Mouse (Mus musculus) cerebellum, adult 2 months (tissue): Measurements from ENCODE around the gene Trub1. TPM values are rescaled to one million over a fixed set of nuclear protein-coding genes. Genes with fewer than 3 reads are reported as not detected.
A peak's percentile ranks its signal among the peaks of the same experiment; 100 is the strongest.

ENCODE experiments used
- DNase-seq, 2 experiments: peaks; one replicate each; pipeline ENCODE4 v3.0.0; 2021
- H3K27ac ChIP-seq: fragments of 200-500 bp; 2 replicates; pipeline ENCODE4 v1.5.1; 2012; ENCODE audit warnings: low read length, control low read depth, inconsistent platforms; ENCODE audit not compliant: insufficient read depth
- H3K27me3 ChIP-seq: fragments of 200-500 bp; 2 replicates; pipeline ENCODE4 v1.6.1; 2012; ENCODE audit warnings: inconsistent platforms, mild to moderate bottlenecking, low read length, moderate library complexity; ENCODE audit not compliant: control insufficient read depth, insufficient read depth
- H3K4me1 ChIP-seq: fragments of 200-500 bp; 2 replicates; pipeline ENCODE4 v1.6.1; 2011; ENCODE audit warnings: low read length; ENCODE audit not compliant: control insufficient read depth, insufficient read depth
- H3K4me3 ChIP-seq: fragments of 200-500 bp; replicated peaks from 2 replicates; pipeline ENCODE3; 2011; ENCODE audit warnings: mild to moderate bottlenecking, low read depth, low read length, control low read depth; ENCODE audit not compliant: insufficient read depth
- CTCF ChIP-seq: fragments of 200-500 bp; IDR thresholded peaks from 2 replicates; pipeline ENCODE4 v1.5.1; 2011; ENCODE audit warnings: low read depth, mild to moderate bottlenecking, control low read depth, low read length, moderate library complexity, borderline replicate concordance; ENCODE audit not compliant: insufficient read depth
- POLR2A ChIP-seq: fragments of 200-500 bp; IDR thresholded peaks from 2 replicates; pipeline ENCODE4 v1.6.1; 2011; ENCODE audit warnings: low read length, control low read depth, borderline replicate concordance; ENCODE audit not compliant: insufficient read depth
- WGBS: fragments of 180-500 bp; shearing (Covaris S2); methylation state at CpG from one replicate; pipeline ENCODE4 v1.1.7; 2018; 5-methylcytosine and 5-hydroxymethylcytosine counted together
- polyA plus RNA-seq: library from polyadenylated mRNA; depleted of rRNA; stranded (reverse); fragments of >200 nt; gene quantifications from 2 replicates; pipeline ENCODE4 v1.2.3, GENCODE M21; 2012; rRNA removed

Trub1 gene
- polyA plus RNA-seq, 1 experiment, result 17.8 TPM

DNA sequence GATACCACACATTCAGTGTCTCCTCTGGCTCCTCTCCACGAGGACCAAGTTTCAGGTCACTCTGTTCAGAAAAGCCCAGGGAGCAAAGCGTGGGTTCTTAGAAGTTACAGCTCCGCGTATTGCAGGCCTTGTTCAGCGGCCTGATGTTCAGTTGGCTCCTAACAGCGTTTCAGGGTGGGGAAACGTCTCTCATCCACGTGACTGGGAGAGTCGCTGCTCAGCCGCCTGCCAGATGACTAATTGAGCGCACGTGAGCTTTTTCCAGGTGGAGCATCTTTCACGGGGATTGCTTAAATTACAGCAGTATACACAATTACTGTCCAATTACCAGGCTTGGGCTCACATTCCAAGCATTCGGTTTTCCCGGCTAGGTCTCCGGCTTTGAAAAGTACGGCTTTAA is 70.7 kb downstream of the Trub1 start:
- no peak for TF ChIP-seq CTCF
- TF ChIP-seq POLR2A, result no peak
- H3K27ac ChIP-seq, result no peak overlapping the region
- no peak for DNase-seq
- no peaks in the 10 kb centered on the region for H3K4me1 ChIP-seq
- no peak overlapping the region for H3K4me3 ChIP-seq
- no peaks in the 10 kb centered on the region; the same call in 1 of the 2 replicates for H3K27me3 ChIP-seq
- 40% methylated on average over 17 of the region's 17 CpGs for WGBS

DNA sequence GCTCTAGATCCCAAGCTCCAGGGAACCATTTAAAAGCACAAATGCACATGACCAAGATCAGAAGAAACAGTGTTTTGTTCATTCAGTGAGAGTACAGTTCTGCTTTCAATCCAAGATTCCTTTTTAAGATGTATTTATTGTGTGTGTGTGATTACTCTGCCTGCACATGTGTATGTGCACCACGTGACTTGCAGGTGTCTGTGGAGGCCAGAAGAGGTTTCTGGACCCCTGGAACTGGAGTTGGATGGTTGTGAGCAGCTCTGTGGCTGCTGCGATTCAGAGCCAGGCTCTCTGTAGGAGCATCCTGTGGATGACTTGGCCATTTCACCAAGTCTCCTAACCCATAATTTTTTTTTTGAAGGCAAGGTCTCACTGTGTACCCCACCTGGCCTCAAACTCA is 73.0 kb downstream of the Trub1 start:
- no peak for DNase-seq
- Histone ChIP-seq H3K27me3 (no peaks in the 10 kb centered on the region; the same call in 1 of the 2 replicates), H3K4me3 (no peak overlapping the region), H3K4me1 (no peaks in the 10 kb centered on the region), H3K27ac (no peak overlapping the region)
- TF ChIP-seq POLR2A (no peak), CTCF (no peak)
- WGBS, result 72% methylated on average over 2 of the region's 2 CpGs

DNA sequence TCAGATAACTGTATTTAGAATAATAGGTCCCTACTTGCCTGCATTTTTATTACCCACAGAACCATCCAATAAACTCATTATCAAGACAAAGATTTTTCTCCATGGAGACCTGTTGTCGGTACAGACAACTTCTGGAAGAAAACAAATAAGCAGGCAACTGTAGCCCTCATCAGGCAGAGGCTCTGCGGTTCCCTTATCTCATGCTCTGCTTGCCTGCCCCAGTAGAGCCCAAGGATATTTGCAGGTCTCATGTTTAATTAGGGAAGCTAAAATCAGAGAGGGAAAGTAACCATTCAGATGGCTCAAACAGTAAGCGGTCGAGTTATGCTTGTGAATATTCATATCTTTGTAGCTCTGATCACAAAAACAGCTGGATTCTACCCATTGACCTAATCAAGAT is 77.5 kb downstream of the Trub1 start:
- no peak for DNase-seq
- H3K4me1 ChIP-seq, result no peaks in the 10 kb centered on the region
- H3K27me3 ChIP-seq, result no peaks in the 10 kb centered on the region; the same call in 1 of the 2 replicates
- no peak overlapping the region for H3K4me3 ChIP-seq
- WGBS, result 95% methylated on average over 4 of the region's 4 CpGs
- no peak overlapping the region for H3K27ac ChIP-seq
- TF ChIP-seq CTCF (no peak), POLR2A (no peak)

DNA sequence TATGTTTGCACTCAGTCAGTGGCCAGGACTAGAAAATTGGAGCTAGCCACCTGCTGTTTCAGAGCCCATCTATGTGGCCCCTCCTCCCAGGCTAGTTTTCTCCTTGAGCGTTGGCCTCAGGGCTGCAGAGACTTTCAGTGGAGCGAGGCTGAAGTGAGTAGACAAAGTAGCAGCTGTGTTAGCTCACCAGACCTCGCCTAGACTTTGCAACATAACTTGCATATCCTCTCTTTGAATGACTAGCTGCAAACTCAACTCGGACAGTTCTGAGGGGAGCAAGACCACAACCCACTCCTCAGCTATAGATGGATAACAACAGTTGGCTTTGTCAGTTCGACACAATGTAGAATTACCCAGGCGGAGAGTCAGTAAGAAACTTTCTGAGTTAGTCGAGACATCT is 81.5 kb downstream of the Trub1 start:
- H3K4me3 ChIP-seq, result no peak overlapping the region
- TF ChIP-seq CTCF (no peak), POLR2A (no peak)
- H3K27ac ChIP-seq, result no peak overlapping the region
- H3K27me3 ChIP-seq, result peaks cover 1% of the 10 kb centered on the region; the same call in 1 of the 2 replicates
- H3K4me1 ChIP-seq, result no peaks in the 10 kb centered on the region
- no peak for DNase-seq
- 79% methylated on average over 7 of the region's 7 CpGs for WGBS

DNA sequence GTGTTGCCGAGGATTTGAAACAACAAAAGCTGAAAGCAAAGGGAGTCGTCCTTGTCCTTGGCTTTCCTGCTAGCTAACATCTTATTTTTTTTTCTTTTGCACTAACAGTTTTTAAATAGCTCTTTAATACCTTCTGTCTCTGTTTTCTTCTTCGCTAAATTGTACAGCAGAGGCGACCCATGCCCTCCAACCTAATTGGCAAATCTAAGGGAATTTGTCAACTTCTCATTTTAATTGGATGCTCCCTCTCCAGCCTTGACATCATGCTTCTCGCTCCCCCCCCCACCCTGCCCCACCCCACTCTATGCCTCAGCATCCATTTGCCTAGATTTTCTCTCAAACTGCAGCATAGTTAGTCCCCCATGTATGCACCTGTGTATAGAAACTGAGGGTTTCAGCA is 83.8 kb downstream of the Trub1 start:
- WGBS, result 78% methylated on average over 5 of the region's 5 CpGs
- TF ChIP-seq POLR2A (no peak), CTCF (no peak)
- DNase-seq, result no peak
- Histone ChIP-seq H3K4me1 (no peaks in the 10 kb centered on the region), H3K27me3 (peaks cover 3% of the 10 kb centered on the region; the same call in 1 of the 2 replicates), H3K27ac (no peak overlapping the region), H3K4me3 (no peak overlapping the region)

DNA sequence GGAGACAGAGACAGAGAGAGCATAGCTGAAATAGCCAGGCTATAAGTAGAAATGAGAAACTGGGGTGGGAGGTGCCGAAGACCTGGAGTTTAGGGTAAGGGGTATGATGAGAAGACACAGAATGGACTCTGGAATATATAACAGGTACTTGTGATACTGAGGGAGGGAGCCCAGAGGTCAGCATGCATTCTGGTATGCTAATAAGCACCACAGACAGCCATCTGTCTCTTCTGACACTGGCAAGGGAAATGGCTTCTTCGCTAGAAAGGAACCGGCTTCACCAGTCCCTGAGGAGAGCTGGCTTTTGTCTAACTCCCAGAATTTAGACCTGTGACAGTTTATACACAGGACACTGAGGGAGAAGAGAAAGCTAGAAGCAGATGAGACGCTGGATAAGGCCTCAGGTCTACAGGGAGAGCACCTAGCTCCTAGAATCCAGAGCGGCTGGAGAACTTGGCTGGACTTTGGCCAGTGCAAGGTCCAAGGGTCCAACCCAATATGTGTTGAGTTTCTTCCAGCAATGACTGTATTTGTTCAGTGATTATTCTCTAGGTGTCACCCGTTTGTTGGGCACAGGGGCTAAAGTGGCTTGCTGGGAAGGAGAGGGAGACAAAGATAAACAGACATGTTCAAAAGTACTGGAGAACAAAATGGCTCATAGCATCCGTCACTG is 84.9 kb downstream of the Trub1 start:
- TF ChIP-seq CTCF, result no peak
- TF ChIP-seq POLR2A, result no peak
- 30% methylated on average over 7 of the region's 7 CpGs for WGBS
- DNase-seq, result peak in 1 of 2 experiments; percentile 22
- Histone ChIP-seq H3K4me1 (no peaks in the 10 kb centered on the region), H3K27me3 (peaks cover 4% of the 10 kb centered on the region; the same call in 1 of the 2 replicates), H3K27ac (no peak overlapping the region), H3K4me3 (no peak overlapping the region)

DNA sequence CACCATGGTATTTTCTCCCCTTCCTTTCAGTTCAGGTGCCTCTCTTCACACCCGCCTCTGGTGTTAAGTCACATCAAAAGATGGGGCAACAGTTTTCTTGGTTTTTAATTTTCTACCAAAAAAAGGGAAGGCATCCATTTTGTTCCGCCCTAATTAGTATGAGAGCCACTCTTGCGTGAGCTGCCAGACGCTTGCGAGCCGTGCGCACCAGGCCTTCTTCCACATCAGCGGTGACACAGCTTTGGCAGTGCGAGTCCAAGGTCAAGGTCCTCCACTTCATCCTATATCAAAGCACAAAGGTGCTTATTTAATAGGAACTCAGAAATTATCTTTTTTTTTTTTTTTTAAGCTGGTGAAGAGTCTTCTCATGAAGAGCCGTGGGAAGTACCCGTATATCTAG is 87.4 kb downstream of the Trub1 start:
- Histone ChIP-seq H3K27me3 (peaks cover 4% of the 10 kb centered on the region; the same call in 1 of the 2 replicates), H3K27ac (no peak overlapping the region), H3K4me1 (peaks cover 7% of the 10 kb centered on the region; the same call in 1 of the 2 replicates), H3K4me3 (no peak overlapping the region)
- TF ChIP-seq CTCF (no peak), POLR2A (no peak)
- no peak for DNase-seq
- 60% methylated on average over 11 of the region's 11 CpGs for WGBS

Other genes with a start within 250 kb of the Trub1 start
- 110 and 130 TPM in 2 replicates for gene Ablim1, start 138.0 kb upstream of the Trub1 start, polyA plus RNA-seq
- 18.9 and 20.5 TPM in 2 replicates for gene Fam160b1, start 92.2 kb upstream of the Trub1 start, polyA plus RNA-seq
- gene Atrnl1, start 158.1 kb downstream of the Trub1 start, polyA plus RNA-seq, result 21.1 and 21.5 TPM in 2 replicates